Mouse (Mus musculus): ENCODE measurements around the gene Pcgf3. TPM values are rescaled to one million over a fixed set of nuclear protein-coding genes. Genes with fewer than 3 reads are reported as not detected.
A peak's percentile ranks its signal among the peaks of the same experiment; 100 is the strongest.
"Not testable (repeated sequence)": the region's sequence is repeated elsewhere in the genome, so short reads cannot be mapped to it uniquely, and the experiment has no call there.

Gene Pcgf3
- polyA plus RNA-seq, 1 experiment = 19.8 TPM

DNA sequence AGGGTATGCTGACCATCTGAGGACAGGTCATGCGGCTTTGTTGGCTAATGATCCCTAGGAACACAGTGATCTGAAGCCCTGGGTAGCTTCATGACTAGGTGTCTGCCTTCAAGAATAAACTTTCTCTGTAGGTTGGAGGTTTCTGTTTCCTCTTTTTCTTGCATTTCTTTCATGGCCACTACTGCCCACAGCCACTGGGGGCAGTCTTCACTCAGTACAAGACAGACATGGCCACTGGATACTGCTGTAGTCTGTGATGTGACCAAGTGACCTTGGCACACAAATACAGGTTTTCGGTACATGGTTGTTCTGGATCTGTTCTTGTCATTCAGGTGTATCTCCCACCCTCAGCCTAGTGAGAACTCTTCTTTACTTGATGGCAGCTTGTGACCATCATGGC lies 24.2 kb downstream of the Pcgf3 start:
- no peak for TF ChIP-seq CTCF (IDR thresholded peaks at IDR 0.05; ENCODE audit: borderline replicate concordance, control insufficient read depth, extremely low read depth, insufficient read depth, low read length, poor library complexity)
- no peak for TF ChIP-seq POLR2A (IDR thresholded peaks at IDR 0.05; ENCODE audit: control insufficient read depth, extremely low read depth, insufficient read depth, low read length, poor library complexity)
- Histone ChIP-seq H3K27ac (ENCODE audit: control insufficient read depth, insufficient read depth, low read length) (no peak overlapping the region), H3K4me3 (ENCODE audit: control insufficient read depth, insufficient read depth, low read length) (no peak overlapping the region), H3K36me3 (ENCODE audit: control insufficient read depth, insufficient read depth, low read length) (peaks cover 42% of the 10 kb centered on the region), H3K27me3 (ENCODE audit: control insufficient read depth, insufficient read depth, low read length) (no peaks in the 10 kb centered on the region), H3K4me1 (replicated peaks; ENCODE audit: control insufficient read depth, insufficient read depth, low read length) (no peaks in the 10 kb centered on the region)
- WGBS = 100% methylated on average over 2 of the region's 2 CpGs
- DNase-seq = peak; percentile 47

DNA sequence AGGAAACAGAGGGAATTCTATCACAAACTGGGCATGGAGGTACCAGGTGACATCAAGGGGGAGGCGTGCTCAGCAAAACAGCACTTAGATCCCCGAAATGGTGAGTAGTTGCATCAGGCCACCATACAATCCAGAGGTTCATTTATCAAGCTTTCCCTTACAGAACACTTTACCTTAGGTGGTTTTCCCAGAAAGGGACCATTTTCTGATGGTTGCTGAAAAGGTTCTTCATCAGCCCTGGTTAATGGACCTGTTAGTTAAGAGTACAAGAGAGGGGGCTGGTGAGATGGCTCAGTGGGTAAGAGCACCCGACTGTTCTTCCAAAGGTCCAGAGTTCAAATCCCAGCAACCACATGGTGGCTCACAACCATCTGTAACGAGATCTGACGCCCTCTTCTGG lies 25.1 kb downstream of the Pcgf3 start:
- not testable (repeated sequence) for H3K27ac ChIP-seq (ENCODE audit: control insufficient read depth, insufficient read depth, low read length); H3K27me3 ChIP-seq (ENCODE audit: control insufficient read depth, insufficient read depth, low read length); H3K4me1 ChIP-seq (replicated peaks; ENCODE audit: control insufficient read depth, insufficient read depth, low read length); DNase-seq; H3K4me3 ChIP-seq (ENCODE audit: control insufficient read depth, insufficient read depth, low read length)
- H3K36me3 ChIP-seq (ENCODE audit: control insufficient read depth, insufficient read depth, low read length) = peaks cover 43% of the 10 kb centered on the region
- 98% methylated on average over 5 of the region's 5 CpGs for WGBS

DNA sequence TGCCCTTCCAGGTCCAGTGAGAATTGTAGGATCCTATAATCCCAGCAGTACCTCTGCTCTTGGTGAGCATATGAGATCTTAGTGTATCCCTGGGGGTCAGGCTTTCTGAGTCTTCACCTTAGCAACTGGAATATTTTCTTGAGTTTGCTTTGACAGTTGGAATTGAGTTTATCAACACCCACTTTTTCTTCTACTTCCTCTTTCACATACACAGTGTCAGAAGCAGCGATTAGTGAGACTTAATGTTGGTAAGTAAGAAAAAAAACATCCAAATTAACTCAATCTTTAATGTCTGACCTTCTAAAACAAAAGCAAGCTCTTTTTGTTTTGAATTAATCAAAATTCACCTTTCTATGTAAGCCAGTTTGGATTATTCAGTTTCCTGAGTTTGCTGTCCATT lies 40.5 kb downstream of the Pcgf3 start:
- Histone ChIP-seq H3K36me3 (ENCODE audit: control insufficient read depth, insufficient read depth, low read length) (peaks cover 63% of the 10 kb centered on the region), H3K4me3 (ENCODE audit: control insufficient read depth, insufficient read depth, low read length) (no peak overlapping the region), H3K27me3 (ENCODE audit: control insufficient read depth, insufficient read depth, low read length) (no peaks in the 10 kb centered on the region), H3K27ac (ENCODE audit: control insufficient read depth, insufficient read depth, low read length) (no peak overlapping the region), H3K4me1 (replicated peaks; ENCODE audit: control insufficient read depth, insufficient read depth, low read length) (no peaks in the 10 kb centered on the region)
- TF ChIP-seq CTCF (IDR thresholded peaks at IDR 0.05; ENCODE audit: borderline replicate concordance, control insufficient read depth, extremely low read depth, insufficient read depth, low read length, poor library complexity) (no peak), POLR2A (IDR thresholded peaks at IDR 0.05; ENCODE audit: control insufficient read depth, extremely low read depth, insufficient read depth, low read length, poor library complexity) (no peak)
- DNase-seq = no peak
- WGBS = 33% methylated on average over 1 of the region's 1 CpGs

DNA sequence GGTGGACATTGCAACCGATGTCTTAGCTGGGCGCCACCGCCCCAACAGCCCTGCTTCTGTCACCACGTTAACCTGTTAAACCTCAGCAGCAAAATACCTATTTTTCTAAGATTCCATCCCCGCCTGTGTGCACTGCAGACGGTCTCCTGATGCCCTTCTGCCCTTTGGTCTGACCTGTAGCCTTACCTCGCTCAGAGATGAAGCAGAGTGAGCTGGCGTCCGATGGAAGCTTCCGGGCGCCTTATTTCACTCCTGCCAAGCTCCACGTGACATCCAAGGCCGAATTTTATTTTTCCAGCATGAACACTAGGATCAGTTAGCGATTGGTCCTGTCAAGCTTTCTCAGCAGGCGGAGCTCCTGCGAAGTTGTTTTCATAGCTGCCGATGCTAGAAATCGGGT lies 41.3 kb downstream of the Pcgf3 start:
- Histone ChIP-seq H3K4me1 (replicated peaks; ENCODE audit: control insufficient read depth, insufficient read depth, low read length) (no peaks in the 10 kb centered on the region), H3K36me3 (ENCODE audit: control insufficient read depth, insufficient read depth, low read length) (peaks cover 56% of the 10 kb centered on the region), H3K4me3 (ENCODE audit: control insufficient read depth, insufficient read depth, low read length) (no peak overlapping the region), H3K27me3 (ENCODE audit: control insufficient read depth, insufficient read depth, low read length) (no peaks in the 10 kb centered on the region), H3K27ac (ENCODE audit: control insufficient read depth, insufficient read depth, low read length) (no peak overlapping the region)
- TF ChIP-seq POLR2A (IDR thresholded peaks at IDR 0.05; ENCODE audit: control insufficient read depth, extremely low read depth, insufficient read depth, low read length, poor library complexity) = no peak
- TF ChIP-seq CTCF (IDR thresholded peaks at IDR 0.05; ENCODE audit: borderline replicate concordance, control insufficient read depth, extremely low read depth, insufficient read depth, low read length, poor library complexity) = no peak
- no peak for DNase-seq
- WGBS = 97% methylated on average over 18 of the region's 18 CpGs

DNA sequence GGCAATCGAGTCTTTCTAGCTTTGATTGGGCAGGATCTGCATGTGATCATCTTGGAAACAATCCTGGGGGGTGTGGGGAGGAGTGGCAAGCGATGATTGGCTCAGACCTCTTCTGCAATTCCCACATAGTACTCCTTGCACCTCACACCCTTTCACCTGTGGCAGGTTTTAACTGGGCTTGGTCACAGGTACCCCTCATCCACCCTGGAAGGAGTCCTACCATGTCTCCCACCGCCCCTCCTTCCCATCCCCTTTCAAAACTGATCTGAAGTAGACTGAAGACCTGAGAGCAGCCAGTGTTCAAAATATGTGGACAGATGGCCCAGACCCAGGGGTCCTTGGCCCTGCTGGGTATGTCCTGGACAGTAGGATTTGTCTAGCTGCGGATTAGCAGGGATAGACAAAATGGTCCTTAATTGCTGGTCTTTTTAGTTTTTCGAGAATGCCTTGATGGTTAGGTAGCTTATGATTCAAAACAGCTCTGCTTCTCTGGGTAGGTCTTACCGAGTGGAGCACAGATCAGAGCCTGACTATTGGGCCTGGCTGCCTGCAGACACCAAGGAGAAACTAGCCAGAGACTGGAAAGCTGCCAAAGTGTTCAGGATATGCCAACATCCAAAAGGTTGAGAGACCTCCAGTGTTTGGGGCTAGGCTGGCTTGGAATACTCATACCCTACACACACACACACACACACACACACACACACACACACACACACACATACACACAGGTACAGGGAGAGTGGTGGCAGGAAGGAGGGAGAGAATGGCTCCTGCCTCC lies 54.7 kb downstream of the Pcgf3 start:
- 80% methylated on average over 6 of the region's 6 CpGs for WGBS
- H3K36me3 ChIP-seq (ENCODE audit: control insufficient read depth, insufficient read depth, low read length) = no peaks in the 10 kb centered on the region
- H3K27ac ChIP-seq (ENCODE audit: control insufficient read depth, insufficient read depth, low read length) = no peak overlapping the region
- H3K27me3 ChIP-seq (ENCODE audit: control insufficient read depth, insufficient read depth, low read length) = no peaks in the 10 kb centered on the region
- TF ChIP-seq CTCF (IDR thresholded peaks at IDR 0.05; ENCODE audit: borderline replicate concordance, control insufficient read depth, extremely low read depth, insufficient read depth, low read length, poor library complexity) (no peak), POLR2A (IDR thresholded peaks at IDR 0.05; ENCODE audit: control insufficient read depth, extremely low read depth, insufficient read depth, low read length, poor library complexity) (no peak)
- no peak overlapping the region for H3K4me3 ChIP-seq (ENCODE audit: control insufficient read depth, insufficient read depth, low read length)
- no peak for DNase-seq
- H3K4me1 ChIP-seq (replicated peaks; ENCODE audit: control insufficient read depth, insufficient read depth, low read length) = no peaks in the 10 kb centered on the region

DNA sequence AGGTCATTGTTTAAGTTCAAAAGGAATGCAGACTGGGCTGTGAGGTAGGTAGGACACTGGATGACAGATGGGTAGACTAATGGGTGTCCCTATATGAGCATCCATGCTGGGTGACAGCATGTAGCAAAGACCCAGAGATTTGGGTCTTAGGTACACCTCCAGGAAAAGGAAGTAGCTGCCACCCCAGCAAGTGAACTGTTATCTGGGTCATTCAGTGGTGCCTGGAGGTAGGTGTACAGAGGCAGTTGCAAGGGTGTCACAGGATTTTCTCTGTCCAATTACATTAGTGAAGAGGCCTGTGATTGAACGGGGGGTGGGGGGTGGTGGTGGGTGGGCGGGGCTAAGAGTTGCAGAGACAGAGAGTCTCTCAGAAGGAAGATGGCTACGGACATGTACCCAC lies 55.6 kb downstream of the Pcgf3 start:
- TF ChIP-seq POLR2A (IDR thresholded peaks at IDR 0.05; ENCODE audit: control insufficient read depth, extremely low read depth, insufficient read depth, low read length, poor library complexity) = no peak
- TF ChIP-seq CTCF (IDR thresholded peaks at IDR 0.05; ENCODE audit: borderline replicate concordance, control insufficient read depth, extremely low read depth, insufficient read depth, low read length, poor library complexity) = no peak
- no peaks in the 10 kb centered on the region for H3K4me1 ChIP-seq (replicated peaks; ENCODE audit: control insufficient read depth, insufficient read depth, low read length)
- no peak for DNase-seq
- no peak overlapping the region for H3K27ac ChIP-seq (ENCODE audit: control insufficient read depth, insufficient read depth, low read length)
- H3K4me3 ChIP-seq (ENCODE audit: control insufficient read depth, insufficient read depth, low read length) = no peak overlapping the region
- 87% methylated on average over 3 of the region's 3 CpGs for WGBS
- H3K27me3 ChIP-seq (ENCODE audit: control insufficient read depth, insufficient read depth, low read length) = no peaks in the 10 kb centered on the region
- H3K36me3 ChIP-seq (ENCODE audit: control insufficient read depth, insufficient read depth, low read length) = no peaks in the 10 kb centered on the region

Measured in thymus, adult 2 months (tissue).